Mouse (Mus musculus): Measurements from ENCODE around the gene Dact1. TPM values are rescaled to one million over a fixed set of nuclear protein-coding genes. Genes with fewer than 3 reads are reported as not detected.

The Dact1 gene
- total and polyA plus RNA-seq, 2 experiments from 2014 or later, result 3.9 to 18.0 TPM

DNA sequence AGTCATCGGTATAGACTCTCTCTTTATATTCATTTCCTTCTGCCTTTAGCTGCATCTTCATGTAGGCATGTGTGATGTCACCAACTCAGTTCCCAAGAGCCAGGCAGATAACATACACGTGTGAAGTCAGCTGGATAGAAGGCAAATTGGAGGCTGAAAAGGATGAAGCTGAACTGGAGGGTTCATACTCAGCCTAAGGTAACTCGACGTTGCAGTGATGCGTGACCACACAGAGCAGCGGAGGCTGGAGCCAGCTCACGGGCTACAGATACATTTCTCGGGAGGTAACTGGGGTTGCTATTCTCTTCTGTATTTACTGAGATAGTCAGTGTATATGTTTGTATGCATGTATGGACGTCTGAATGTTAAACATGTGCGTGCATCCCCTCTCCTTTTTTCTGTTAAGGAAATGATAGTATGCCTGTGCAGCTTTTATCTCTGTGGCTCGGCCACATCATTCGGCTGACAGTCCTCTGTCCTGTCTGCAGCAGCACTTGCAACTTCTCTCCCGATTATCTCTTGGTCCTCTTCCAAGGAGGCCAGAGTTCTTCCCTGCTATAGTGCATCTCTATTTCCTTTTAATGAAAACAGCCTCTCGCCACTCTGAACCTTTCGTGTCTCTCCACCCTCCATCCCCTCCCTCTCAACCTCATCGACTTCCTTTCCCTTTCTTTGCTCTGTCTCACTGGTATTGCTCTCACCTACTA is 29.6 kb downstream of the Dact1 start:
- Histone ChIP-seq H3K27ac (ENCODE audit: low read depth) (no peak overlapping the region), H3K4me2 (ENCODE audit: low read depth, low read length) (0 out of 2 replicates have a peak overlapping the region, but pooled peaks have one; percentile 18), H3K4me3 (ENCODE audit: low read depth, low read length) (no peak overlapping the region), H3K36me3 (replicated peaks; ENCODE audit: control insufficient read depth, insufficient read depth, low read length) (no peaks in the 10 kb centered on the region), H3K9me3 (replicated peaks; ENCODE audit: control insufficient read depth, low read length) (no peaks in the 10 kb centered on the region), H3K27me3 (ENCODE audit: control insufficient read depth, insufficient read depth, low read length) (no peaks in the 10 kb centered on the region), H3K4me1 (ENCODE audit: control insufficient read depth, insufficient read depth) (peaks cover 26% of the 10 kb centered on the region), H3K9ac (replicated peaks; ENCODE audit: low read depth, low read length) (no peak overlapping the region)
- DNase-seq (ENCODE audit: low spot score) (no peak), ATAC-seq (ENCODE audit: insufficient read depth, low read depth) (no peak)
- 40% methylated on average over 16 of the region's 16 CpGs for WGBS
- TF ChIP-seq CTCF (IDR thresholded peaks at IDR 0.05; ENCODE audit: low read depth) (no peak), EP300 (IDR thresholded peaks at IDR 0.05; ENCODE audit: low read depth) (no peak)

DNA sequence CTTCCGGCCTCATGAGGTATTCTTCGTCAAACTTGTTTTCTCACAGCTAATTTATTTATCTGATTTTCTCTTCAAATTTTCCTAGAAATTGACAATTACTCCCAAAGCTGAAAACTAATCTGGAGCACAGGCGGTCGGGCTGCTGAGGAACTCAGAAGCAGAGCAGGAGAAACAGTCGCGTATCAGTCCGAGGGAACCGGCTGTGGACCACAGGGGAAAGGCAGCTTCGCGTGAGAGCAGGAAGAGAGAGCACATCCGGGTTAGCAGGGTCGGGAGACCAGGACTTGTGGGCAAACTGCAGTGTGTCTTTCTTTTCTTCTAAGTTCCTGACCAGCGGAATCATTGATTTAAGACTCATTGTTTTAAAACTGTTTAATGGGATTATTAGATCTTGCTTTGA is 32.7 kb downstream of the Dact1 start:
- H3K9me3 ChIP-seq (replicated peaks; ENCODE audit: control insufficient read depth, low read length), result no peaks in the 10 kb centered on the region
- H3K9ac ChIP-seq (replicated peaks; ENCODE audit: low read depth, low read length), result no peak overlapping the region
- no peak overlapping the region for H3K27ac ChIP-seq (ENCODE audit: low read depth)
- H3K4me3 ChIP-seq (ENCODE audit: low read depth, low read length), result peak overlapping the region; percentile 15; the same call in 1 of the 2 replicates
- no peaks in the 10 kb centered on the region for H3K27me3 ChIP-seq (ENCODE audit: control insufficient read depth, insufficient read depth, low read length)
- TF ChIP-seq EP300 (IDR thresholded peaks at IDR 0.05; ENCODE audit: low read depth), result no peak
- TF ChIP-seq CTCF (IDR thresholded peaks at IDR 0.05; ENCODE audit: low read depth), result no peak
- WGBS, result 38% methylated on average over 13 of the region's 13 CpGs
- no peaks in the 10 kb centered on the region for H3K36me3 ChIP-seq (replicated peaks; ENCODE audit: control insufficient read depth, insufficient read depth, low read length)
- no peak for ATAC-seq (ENCODE audit: insufficient read depth, low read depth)
- peaks cover 11% of the 10 kb centered on the region for H3K4me1 ChIP-seq (ENCODE audit: control insufficient read depth, insufficient read depth)
- peak; percentile 28 for DNase-seq (ENCODE audit: low spot score)
- H3K4me2 ChIP-seq (ENCODE audit: low read depth, low read length), result peak overlapping the region; percentile 38

DNA sequence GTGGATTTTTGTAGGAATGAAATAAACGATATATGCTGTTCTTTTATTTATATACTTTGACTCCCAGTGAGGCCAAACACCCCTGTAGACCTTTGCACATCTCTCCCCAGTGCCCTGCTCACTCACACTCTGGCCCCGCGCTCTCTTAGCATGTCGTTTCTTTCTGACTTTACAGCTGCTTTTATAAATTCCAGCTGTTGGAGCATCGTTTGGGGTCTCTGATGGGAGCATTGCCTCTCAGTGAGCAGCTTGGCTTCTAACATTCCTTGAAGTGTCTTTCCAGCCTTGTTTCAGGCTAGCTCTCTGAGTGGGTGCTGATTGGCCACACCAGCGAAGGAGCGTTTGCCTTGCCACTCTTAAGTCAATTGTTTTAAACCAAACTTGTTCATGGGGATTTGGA is 35.8 kb downstream of the Dact1 start:
- H3K9ac ChIP-seq (replicated peaks; ENCODE audit: low read depth, low read length), result no peak overlapping the region
- no peak overlapping the region for H3K4me3 ChIP-seq (ENCODE audit: low read depth, low read length)
- peaks cover 2% of the 10 kb centered on the region; the same call in 1 of the 2 replicates for H3K4me1 ChIP-seq (ENCODE audit: control insufficient read depth, insufficient read depth)
- ATAC-seq (ENCODE audit: insufficient read depth, low read depth) (no peak), DNase-seq (ENCODE audit: low spot score) (no peak)
- H3K9me3 ChIP-seq (replicated peaks; ENCODE audit: control insufficient read depth, low read length), result no peaks in the 10 kb centered on the region
- H3K4me2 ChIP-seq (ENCODE audit: low read depth, low read length), result no peak overlapping the region
- 68% methylated on average over 7 of the region's 7 CpGs for WGBS
- H3K27ac ChIP-seq (ENCODE audit: low read depth), result peak overlapping the region; percentile 20; the same call in 1 of the 2 replicates
- H3K36me3 ChIP-seq (replicated peaks; ENCODE audit: control insufficient read depth, insufficient read depth, low read length), result no peaks in the 10 kb centered on the region
- TF ChIP-seq EP300 (IDR thresholded peaks at IDR 0.05; ENCODE audit: low read depth) (no peak), CTCF (IDR thresholded peaks at IDR 0.05; ENCODE audit: low read depth) (no peak)
- no peaks in the 10 kb centered on the region for H3K27me3 ChIP-seq (ENCODE audit: control insufficient read depth, insufficient read depth, low read length)

DNA sequence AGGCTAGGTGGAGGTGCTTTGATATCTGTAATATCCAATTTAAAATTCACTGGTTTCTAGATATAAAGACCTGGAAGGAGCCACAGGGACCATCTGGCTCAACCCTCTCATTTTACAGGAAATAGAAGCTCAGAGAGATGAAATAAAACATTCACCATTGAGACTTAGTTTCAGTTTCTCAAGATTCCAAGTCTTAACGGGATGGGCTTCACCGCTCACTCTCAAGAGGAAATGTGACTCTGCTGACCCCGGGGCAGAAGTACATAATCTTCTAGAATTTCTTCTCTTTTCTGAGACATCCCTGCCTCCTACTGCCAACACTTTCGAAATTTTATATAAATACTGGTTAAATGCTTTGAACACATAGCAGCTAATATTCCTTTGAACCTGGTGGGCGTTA is 36.4 kb downstream of the Dact1 start:
- H3K27me3 ChIP-seq (ENCODE audit: control insufficient read depth, insufficient read depth, low read length), result no peaks in the 10 kb centered on the region
- H3K9ac ChIP-seq (replicated peaks; ENCODE audit: low read depth, low read length), result no peak overlapping the region
- ATAC-seq (ENCODE audit: insufficient read depth, low read depth), result no peak
- 52% methylated on average over 5 of the region's 5 CpGs for WGBS
- H3K36me3 ChIP-seq (replicated peaks; ENCODE audit: control insufficient read depth, insufficient read depth, low read length), result no peaks in the 10 kb centered on the region
- H3K4me3 ChIP-seq (ENCODE audit: low read depth, low read length), result no peak overlapping the region
- peak overlapping the region; percentile 5; the same call in 1 of the 2 replicates for H3K4me2 ChIP-seq (ENCODE audit: low read depth, low read length)
- H3K27ac ChIP-seq (ENCODE audit: low read depth), result peak overlapping the region; percentile 20; the same call in 1 of the 2 replicates
- no peaks in the 10 kb centered on the region for H3K9me3 ChIP-seq (replicated peaks; ENCODE audit: control insufficient read depth, low read length)
- DNase-seq (ENCODE audit: low spot score), result no peak
- TF ChIP-seq CTCF (IDR thresholded peaks at IDR 0.05; ENCODE audit: low read depth), result no peak
- TF ChIP-seq EP300 (IDR thresholded peaks at IDR 0.05; ENCODE audit: low read depth), result no peak
- H3K4me1 ChIP-seq (ENCODE audit: control insufficient read depth, insufficient read depth), result peaks cover 2% of the 10 kb centered on the region; the same call in 1 of the 2 replicates

GRCm38 (mm10) chr12:71348401-71348896 is 38.8 kb downstream of the Dact1 start:
- Histone ChIP-seq H3K4me3 (ENCODE audit: low read depth, low read length) (no peak overlapping the region), H3K9ac (replicated peaks; ENCODE audit: low read depth, low read length) (no peak overlapping the region), H3K4me1 (ENCODE audit: control insufficient read depth, insufficient read depth) (no peaks in the 10 kb centered on the region), H3K9me3 (replicated peaks; ENCODE audit: control insufficient read depth, low read length) (no peaks in the 10 kb centered on the region), H3K36me3 (replicated peaks; ENCODE audit: control insufficient read depth, insufficient read depth, low read length) (no peaks in the 10 kb centered on the region), H3K27ac (ENCODE audit: low read depth) (no peak overlapping the region), H3K27me3 (ENCODE audit: control insufficient read depth, insufficient read depth, low read length) (no peaks in the 10 kb centered on the region), H3K4me2 (ENCODE audit: low read depth, low read length) (no peak overlapping the region)
- TF ChIP-seq CTCF (IDR thresholded peaks at IDR 0.05; ENCODE audit: low read depth) (no peak), EP300 (IDR thresholded peaks at IDR 0.05; ENCODE audit: low read depth) (no peak)
- 71% methylated on average over 8 of the region's 8 CpGs for WGBS
- DNase-seq (ENCODE audit: low spot score) (no peak), ATAC-seq (ENCODE audit: insufficient read depth, low read depth) (no peak)
